Mouse (Mus musculus): ENCODE measurements around the gene Zbtb24.
"Not testable (repeated sequence)": the region's sequence is repeated elsewhere in the genome, so short reads cannot be mapped to it uniquely, and the experiment has no call there.

Zbtb24 gene

DNA sequence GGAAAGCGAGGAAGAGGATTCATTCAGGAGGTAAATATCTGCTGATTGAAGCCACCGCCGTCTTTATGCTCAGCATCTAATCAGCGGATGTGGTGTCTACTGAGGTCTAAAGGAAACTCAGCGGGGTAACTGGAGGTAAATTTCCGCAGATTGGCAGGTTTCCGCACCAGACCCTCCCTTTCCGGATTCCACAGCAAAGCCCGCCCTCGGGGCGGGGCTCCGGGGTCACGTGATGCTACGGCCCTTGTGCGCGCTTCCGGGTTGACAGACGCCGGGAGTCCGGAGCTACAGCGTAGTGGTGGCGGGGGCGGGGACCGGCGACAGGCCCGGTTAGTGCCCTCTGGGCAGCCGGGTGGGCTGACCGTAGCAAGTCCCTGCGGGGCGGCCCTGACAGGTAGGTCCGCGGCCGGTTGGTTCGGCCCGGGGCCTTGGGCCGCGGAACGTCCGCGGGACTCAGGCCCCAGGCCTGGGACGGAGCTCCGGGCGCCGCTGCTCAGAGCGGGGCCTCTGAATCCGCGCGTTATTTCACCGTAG, at the start of gene Zbtb24:
Gene Zbtb24 (plus strand): TSS at position 247 of the 534 bp plus-strand sequence.
- DNase-seq = peak; percentile 96

DNA sequence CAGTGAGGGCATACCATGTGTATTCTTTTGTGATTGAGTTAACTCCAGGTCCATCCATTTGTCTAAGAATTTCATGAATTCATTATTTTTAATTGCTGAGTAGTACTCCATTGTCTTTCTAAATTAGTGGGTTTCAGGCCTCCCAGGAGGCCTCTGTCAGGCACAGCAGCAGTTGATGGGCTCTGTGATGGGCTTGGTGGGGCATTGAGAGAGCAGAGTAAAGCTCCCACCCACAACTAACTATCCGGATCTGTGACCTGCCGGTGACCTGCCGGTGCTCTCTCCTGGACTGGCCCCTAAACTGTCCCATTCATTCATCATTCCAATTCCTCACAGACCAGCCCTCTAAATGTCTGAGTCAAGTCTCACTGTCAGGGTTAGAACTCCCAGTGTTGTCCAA, 49.1 kb upstream of the Zbtb24 start:
- no peak for DNase-seq

DNA sequence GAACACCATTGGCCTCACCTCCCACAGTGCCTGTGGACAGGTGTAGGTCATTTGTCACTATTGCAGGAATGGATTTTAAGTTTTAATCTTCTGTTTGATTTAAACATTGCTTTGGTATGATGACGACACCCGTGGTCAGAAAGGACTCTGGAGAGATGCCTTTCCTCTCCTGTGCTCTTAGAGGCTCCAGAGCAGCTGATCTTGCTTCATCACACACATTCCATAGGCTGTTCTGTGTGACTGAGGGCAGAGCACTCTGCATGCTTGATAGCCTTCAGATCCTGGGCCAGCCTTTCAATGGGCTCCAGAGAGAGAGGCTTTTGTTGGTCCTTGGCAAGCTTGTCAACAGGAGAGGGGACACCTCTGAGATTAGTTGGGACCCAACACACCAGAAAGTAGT, 46.8 kb upstream of the Zbtb24 start:
- DNase-seq = no peak

DNA sequence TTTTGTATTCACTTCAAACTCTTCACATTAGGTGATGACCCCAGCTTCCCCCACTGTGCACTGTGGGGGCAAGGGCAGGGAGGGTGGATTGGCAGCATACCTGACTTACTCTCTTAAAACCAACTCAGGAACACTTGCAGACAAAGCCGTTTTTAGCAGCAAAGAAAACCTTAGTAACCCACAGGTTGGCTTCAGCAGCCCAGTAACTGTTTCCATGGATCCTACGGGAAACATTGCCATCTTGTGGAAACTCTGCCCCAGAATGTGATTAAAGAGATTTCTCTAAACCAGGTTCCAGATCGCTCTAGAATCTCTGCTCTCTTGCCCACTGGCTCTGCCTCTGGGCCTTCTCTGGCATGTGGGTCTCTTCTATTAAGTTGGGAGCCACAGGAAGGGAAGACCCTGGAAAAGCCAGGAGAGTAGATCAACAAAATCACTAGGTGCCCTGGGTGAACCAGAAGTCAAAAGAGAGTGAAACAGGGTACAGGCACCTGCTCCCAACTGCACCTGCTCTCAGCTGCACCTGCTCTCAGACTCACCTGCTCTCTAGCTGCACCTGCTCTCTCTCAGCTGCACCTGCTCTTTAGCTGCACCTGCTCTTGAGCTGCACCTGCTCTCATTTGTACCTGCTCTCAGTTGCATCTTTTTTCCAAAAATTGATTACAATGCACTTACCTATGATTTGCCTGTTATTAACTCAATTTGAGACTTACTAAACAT, 46.1 kb upstream of the Zbtb24 start:
- no peak for DNase-seq

DNA sequence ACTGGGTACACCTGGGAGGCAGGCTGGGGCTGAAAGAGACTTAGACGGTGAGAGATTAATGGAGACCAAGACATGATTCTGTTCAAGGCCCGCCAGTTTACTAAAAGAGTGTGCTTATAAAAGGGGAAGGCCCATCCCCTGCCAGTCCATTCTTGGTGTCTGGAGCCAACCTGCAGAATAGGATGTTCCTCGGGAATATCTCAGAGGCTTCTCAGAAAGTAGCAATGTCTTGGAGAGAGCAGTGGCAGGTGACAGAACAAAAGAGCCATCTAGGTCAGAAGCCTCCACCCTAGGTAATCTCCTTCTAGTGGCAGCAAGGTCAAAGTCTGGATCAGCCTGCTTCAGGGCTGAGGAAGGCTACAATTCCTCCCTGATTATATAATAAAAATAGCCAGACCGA, 40.0 kb upstream of the Zbtb24 start:
- not testable (repeated sequence) for DNase-seq

DNA sequence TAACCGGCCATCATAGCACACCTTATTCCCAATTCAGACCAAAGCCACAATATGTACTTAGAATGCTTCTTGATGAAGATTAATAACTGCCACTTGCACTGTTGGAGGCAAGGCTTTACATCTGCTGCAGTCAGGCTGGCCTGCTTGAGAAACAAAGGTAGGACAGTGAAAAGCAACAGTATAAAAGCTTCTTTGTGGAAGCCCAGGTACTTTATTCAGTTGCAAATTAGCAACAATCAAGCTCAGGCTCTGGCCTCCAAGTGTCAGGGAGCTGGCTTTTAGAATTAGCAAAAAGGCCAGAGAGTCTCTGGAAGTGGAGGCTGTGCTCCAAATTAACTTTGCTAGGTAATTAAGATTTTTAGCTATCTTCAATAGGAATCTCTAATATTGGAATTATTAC, 39.4 kb upstream of the Zbtb24 start:
- not testable (repeated sequence) for DNase-seq

DNA sequence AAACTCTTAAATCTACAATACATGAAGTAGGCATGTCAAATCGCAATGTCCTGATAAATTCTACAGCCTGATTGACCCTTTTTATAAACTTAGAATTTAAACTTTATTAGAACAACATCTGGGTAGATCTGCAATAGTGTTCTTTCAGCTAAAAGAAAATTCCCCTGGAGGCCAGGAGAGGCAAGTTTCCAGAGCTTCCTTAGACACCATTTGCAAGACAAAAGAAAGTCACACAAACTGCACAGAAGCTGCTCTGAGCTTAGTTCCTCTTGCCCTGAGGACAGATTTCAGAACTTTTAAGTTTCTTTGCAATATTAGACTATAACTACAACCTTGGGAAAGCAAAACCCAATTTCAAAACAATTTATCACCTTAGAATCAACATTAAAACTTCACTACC, 36.7 kb upstream of the Zbtb24 start:
- not testable (repeated sequence) for DNase-seq

DNA sequence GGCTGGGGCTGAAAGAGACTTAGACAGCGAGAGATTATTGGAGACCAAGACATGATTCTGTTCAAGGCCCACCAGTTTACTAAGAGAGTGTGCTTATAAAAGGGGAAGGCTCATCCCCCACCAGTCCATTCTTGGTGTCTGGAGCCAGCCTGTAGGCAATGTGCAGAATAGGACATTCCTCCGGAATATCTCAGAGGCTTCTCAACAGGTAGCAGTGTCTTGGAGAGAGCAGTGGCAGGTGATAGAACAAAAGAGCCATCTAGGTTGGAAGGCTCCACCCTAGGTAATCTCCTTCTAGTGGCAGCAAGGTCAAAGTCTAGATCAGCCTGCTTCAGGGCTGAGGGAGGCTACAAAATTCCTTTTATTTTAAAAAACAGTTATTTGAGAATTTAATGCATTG, 34.8 kb upstream of the Zbtb24 start:
- DNase-seq = not testable (repeated sequence)

DNA sequence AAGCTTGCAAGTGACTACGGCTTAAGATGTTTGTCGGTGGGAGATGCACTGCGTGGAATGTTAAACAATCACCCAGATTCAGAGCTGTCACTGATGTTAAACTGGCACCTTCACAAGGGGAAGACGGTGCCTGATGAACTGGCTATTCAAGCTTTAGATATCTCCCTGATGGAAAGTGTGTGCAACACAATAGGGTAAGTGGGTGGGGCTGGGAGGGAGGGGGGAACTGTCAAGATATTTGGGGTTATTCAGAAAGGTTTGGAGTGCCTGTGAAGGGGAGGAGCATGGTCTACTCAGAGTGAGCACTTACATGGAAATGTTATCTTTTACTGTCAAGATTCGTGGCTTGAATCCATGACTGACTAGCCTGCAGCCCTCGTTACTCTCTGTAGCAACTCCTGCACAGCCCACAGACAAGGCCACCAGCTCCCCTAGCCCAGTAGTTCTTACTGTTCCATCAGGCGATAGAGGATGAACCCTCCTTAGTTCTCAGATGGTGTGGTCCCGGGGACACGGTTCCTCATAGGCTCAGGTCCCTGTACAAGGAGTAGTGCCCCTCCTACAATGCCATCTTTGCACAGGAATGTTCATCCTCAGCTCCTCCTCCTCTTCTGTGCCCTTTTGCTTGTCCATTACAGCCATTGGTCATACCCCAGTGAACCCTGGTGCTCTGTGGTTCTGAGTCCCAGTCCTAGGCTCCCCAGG, 29.5 kb upstream of the Zbtb24 start:
- DNase-seq = no peak

DNA sequence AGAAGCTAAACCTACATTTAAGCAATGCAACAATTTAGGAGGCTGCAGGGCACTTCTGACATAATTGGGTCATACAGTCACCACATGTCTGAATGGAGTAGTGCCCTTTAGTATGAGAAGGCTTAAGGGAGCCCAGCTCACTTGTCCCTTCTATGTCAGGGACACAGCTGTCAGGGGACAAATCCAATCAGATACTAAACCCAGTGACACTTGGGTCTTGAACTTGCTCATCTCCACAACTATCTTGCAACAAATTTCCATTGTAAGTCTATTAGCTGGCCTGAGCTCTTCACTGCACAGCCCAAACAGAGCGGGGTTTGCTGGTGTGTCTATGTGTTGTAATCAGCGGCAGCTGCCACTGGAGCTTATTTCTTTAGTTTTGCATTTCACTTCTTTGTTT, 26.5 kb upstream of the Zbtb24 start:
- DNase-seq = no peak

DNA sequence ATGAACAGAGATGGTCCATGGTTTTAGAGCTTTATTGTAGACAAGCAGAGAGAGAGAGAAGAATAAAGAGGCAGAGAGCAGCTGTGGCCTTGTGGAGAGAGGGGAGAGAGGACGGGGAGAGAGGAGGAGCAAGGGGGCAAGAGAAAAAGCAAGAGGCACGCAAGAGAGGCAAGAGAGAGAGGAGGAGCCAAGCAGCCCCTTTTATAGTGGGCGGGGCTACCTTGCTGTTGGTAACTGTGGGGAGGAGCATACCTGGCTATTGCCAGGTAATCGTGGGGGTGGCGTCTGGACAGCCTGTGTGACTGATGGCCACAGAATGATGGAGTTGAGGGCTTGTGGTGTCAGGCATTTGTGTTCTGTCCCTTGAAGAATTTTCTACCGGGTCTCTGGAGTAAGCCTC, 23.8 kb upstream of the Zbtb24 start:
- DNase-seq = no peak

DNA sequence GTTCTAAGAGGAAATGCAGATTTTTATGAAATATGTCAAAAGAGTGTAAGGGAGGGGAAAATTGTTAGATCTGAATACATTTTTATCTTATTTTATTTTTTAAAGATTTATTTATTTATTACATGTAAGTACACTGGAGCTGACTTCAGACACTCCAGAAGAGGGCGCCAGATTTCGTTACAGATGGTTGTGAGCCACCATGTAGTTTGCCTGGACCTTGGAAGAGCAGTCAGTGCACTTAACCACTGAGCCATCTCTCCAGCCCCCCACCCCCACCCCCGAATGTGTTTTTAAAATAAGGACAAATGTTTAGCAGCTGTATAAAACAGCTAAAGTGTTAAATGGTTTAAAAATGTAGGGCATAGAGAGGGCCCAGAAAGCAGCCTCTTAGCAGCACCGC, 15.6 kb upstream of the Zbtb24 start:
- DNase-seq = peak; percentile 39

DNA sequence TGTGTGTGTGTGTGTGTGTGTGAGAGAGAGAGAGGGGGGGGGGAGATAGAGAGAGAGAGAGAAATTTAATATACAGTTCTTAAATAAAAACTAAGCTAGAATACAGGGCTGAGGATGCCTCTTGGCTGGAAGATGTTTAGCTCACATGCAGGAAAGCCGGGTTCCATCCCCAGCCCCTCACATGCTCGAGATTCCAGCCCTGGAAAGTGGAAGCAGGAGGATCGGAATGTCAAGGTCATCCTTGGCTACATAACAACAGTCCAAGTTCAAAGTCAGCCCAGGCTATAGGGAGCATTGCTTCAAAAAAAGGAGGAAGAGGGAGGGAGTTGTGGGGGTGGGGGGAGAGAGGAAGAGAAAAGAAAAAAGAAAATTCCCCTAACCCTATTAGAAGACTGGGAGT, 15.0 kb upstream of the Zbtb24 start:
- no peak for DNase-seq

DNA sequence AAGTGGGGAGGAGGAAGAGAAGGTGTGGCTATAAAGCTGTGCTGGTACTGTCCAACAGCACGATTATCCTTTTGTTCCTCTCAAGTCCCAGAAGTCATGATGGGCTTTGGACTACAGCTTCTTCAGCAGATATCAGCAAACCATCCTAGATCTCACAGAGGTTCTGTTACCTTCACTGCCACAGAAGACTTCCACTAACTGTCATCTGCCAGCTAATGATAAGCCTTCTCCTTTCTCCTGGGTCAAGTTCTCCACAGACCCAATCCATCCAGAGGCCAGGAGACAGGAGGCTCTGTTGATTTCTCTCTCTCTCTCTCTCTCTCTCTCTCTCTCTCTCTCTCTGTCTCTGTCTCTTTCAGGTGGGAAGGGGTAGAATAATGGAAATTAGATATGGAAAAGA, 2.0 kb upstream of the Zbtb24 start:
- DNase-seq = no peak

DNA sequence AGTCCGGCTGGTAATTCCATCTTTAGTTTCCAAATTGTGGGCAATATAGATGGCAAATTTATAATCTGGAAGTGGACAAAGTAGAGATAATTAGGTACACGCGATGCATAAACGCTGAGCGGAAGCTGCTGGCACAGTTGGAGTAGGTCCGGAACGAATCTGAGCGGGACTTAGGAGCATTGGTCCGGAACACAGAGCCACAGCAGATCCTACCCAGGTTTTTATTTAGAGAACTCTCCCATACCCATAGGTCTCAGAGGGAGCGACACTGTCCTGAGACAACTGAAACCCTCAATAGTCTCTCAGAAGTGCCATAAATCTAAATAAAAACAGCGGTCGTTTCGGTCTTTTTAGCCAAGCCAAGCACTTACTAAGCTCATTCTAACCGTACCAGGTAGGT, 499 bp upstream of the Zbtb24 start:
- peak; percentile 47 for DNase-seq

DNA sequence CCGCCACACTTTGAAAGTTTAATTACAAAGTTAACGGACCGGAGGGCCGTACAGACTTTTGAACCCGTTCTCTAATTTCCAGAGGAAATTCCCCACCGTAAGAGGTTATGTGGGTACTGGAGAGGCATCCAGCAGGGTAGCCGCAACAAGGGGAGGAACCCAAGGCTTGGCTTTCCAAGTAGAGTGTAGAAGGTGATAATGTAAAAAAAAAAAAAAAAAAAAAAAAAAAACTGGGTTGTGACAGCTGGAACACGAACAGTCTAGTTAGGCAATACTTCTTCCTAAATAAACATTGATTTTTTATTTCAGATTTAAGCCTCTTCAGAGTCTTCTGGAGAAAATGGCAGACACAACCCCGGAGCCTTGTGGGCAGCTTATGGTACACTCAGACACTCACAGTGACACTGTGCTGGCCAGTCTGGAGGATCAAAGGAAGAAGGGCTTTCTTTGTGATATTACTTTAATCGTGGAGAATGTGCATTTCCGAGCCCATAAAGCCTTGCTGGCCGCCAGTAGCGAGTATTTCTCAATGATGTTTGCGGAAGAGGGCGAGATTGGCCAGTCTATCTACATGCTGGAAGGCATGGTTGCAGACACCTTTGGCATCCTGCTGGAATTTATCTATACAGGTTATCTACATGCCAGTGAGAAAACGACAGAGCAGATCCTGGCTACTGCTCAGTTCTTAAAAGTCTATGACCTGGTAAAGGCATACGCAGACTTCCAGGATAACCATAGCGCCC, 768 bp downstream of the Zbtb24 start:
- peak; percentile 9 for DNase-seq

DNA sequence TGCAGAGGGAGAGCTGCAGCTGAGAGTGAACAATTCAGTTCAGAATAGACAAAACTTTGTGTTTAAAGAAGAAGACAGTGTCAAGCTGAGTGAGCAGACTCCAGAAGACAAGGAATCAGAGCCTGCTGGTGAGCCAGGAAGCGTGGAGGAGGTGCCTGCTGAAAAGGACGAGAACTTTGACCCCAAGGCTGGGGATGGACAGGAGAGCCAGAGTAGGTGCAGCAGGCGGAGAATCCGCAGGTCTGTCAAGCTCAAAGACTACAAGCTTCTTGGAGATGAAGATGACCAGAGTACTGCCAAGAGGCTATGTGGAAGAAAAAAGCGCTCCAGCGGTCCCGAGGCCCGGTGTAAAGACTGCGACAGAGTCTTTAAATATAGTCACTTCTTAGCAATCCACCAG, 1.5 kb downstream of the Zbtb24 start:
- peak; percentile 21 for DNase-seq

DNA sequence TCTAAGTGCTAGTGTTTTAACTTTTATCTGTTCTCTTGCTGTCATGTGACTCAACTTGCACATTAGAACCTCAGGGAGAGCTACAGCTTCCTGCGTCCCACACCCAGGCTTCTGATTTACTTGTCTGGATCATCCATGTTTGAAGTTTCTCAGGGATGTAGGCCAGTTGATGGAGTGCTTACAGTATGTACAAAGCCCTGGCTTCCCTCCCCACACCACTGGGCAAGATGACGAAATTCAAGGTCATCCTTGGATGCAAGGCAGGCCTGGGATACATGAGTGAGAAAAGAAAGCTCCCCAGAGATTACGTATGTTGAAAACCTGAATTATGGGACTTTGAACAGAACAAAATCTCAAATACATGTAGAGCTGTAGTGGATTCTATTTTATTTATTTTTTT, 2.6 kb downstream of the Zbtb24 start:
- DNase-seq = no peak

DNA sequence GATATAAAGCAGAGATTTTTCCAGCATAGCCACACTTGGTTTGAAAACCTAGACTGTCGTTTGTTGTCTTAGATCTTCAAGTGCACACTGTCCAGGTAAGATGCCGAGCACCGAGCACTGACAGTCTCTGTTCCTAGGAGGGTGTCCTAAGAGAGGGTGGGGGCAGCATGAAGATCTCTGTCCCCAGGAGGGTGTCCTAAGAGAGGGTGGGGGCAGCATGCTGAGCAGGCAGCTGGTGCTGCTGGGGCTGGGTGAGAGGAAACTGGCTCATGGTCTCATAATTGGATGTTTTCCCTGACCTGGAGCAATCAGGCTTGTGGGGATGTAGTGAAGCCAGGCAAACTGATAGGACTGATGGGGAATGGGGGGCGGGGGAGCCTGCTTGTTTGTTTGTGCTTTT, 9.8 kb downstream of the Zbtb24 start:
- DNase-seq = no peak

DNA sequence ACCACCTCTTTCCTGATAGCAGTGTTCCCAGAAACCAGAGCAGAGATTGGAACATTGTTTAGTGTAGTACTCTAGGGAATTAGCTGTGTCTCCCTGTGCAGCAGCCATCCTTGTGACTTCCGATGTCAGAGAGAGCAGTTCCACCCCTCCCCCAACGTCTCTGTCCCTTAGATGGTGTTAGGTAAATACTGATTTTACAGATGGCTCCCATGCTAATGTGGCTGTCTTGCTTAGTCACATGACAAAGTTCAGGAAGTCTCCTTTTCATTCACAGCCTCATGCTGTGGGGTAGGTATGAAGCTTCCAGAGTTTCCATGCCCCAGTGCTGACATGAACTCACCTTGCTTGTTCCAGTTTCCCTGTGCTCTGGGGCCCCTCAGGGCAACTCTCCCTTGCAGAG, 10.3 kb downstream of the Zbtb24 start:
- DNase-seq = no peak

DNA sequence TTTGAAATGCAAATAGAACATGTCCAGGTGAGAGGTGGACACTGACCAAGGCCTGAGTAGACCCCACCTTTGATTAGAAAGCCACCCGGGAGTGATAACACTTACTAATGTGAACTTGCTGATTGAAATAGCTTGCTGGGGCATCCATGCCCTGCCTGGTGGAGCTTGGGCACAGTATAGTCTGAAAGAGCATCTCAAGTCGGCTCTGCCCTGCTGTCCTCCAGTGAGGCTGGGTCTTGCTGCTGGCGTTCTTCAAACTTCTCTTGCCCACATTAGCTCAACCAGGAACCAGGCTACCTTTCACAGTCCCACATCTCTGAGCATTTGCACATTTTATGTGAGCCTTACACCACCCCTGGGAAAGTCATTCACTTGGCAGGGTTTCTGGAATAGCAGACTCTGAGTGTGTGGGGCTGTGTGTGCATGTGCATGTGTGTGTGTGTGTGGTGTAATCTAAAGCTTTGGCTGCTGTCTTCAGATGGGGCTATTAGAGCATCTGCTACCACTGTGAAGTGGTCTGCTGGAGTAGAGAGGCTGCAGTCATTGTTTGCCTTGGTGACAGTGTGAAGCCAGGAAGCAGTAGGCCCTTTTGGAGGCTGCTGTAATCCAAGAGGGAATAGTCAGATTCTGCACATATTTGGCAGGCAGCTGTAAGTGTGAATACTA, 11.0 kb downstream of the Zbtb24 start:
- no peak for DNase-seq

DNA sequence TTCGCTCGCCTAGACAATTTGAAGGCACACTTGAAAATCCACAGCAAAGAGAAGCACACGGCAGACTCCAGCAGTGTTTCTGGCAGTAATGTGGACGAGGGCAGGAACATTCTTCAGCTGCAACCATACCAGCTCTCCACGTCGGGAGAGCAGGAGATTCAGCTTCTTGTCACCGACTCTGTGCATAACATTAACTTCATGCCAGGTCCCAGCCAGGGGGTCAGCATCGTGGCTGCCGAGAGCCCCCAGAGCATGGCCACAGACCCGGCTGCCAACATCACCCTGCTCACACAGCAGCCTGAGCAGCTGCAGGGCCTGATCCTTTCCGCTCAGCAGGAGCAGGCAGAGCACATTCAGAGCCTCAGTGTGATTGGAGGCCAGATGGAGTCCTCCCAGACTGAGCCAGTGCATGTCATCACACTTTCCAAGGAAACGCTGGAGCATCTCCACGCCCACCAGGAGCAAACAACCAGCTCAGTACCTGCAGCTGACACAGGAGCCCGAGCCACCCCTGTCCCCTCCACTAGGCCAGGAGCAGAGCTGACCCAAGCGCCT, 14.3 kb downstream of the Zbtb24 start:
- DNase-seq = no peak

DNA sequence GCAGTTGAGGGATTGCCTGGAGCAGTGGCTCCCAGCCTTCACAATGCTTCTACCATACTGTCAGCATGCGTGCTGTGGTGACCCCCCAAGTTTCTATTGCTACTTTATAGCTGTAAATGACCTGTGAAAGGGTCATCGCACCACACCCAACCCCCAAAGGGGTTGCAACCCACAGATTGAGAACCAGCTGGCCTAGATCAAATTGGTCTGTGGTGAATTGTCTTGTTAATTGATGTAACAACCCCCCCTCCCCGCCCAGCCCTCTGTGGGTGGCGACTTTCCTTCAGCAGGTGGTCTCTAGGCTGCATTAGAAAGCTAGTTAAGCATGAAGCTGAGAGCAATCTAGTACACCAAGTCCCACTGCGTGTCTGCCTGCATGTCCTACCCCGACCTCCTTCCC, 17.1 kb downstream of the Zbtb24 start:
- DNase-seq = no peak

Data from cerebellum, adult 11 months (tissue).